Mouse (Mus musculus): ENCODE data around the gene Gpatch1. TPM values are rescaled to one million over a fixed set of nuclear protein-coding genes. Genes with fewer than 3 reads are reported as not detected.

Gpatch1 gene
- polyA plus RNA-seq, 1 experiment = 5.7 TPM

DNA sequence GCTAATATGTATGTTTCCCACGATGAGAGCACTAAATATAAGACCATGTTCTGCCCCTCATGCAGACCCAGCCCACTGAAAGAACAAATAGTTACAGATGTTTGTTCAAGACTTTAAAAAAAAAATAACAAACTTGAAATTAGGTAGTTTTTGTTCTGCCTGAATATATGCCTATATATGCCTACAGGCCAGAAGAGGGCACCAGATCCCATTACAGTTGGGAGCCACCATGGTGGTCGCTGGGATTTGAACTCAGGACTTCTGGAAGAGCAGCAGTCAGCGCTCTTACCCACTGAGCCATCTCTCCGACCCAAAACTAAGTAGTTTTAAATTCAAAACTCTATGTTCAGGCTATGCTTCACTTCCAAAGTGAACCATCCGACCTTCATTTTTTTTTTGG, 20.4 kb downstream of the Gpatch1 start:
- TF ChIP-seq POLR2A (IDR thresholded peaks at IDR 0.05; ENCODE audit: borderline replicate concordance, extremely low read depth, low read depth, low read length) = no peak
- TF ChIP-seq CTCF (IDR thresholded peaks at IDR 0.05; ENCODE audit: insufficient read depth, low read length) = 0 out of 2 replicates have a peak, but pooled peaks have one; percentile 6
- DNase-seq = no peak
- H3K4me3 ChIP-seq (replicated peaks; ENCODE audit: extremely low read depth, low read depth, low read length) = no peak overlapping the region
- WGBS = 90% methylated on average over 5 of the region's 5 CpGs
- H3K4me1 ChIP-seq (ENCODE audit: control insufficient read depth, insufficient read depth, low read length) = no peaks in the 10 kb centered on the region

DNA sequence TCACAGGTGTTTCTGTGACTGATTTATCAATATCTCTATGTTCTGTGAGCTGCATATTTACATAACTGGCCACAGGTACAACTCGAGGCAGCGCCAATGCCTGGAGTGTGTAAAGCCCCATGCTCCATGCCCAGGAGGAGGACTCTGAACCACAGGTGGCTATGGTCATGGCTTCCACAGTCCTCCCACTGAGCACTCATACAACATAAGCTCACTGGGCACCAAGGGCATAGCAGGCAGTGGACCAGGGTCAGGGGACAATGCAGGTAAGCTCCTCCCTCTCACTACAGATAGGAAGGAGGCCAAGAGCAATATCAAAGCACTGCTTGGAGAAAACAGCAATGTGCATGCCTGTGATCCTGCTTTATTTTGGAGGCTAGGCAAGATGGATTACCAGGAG, 22.6 kb downstream of the Gpatch1 start:
- no peaks in the 10 kb centered on the region for H3K4me1 ChIP-seq (ENCODE audit: control insufficient read depth, insufficient read depth, low read length)
- 88% methylated on average over 2 of the region's 2 CpGs for WGBS
- H3K4me3 ChIP-seq (replicated peaks; ENCODE audit: extremely low read depth, low read depth, low read length) = no peak overlapping the region
- no peak for DNase-seq
- no peak for TF ChIP-seq CTCF (IDR thresholded peaks at IDR 0.05; ENCODE audit: insufficient read depth, low read length)
- TF ChIP-seq POLR2A (IDR thresholded peaks at IDR 0.05; ENCODE audit: borderline replicate concordance, extremely low read depth, low read depth, low read length) = no peak

DNA sequence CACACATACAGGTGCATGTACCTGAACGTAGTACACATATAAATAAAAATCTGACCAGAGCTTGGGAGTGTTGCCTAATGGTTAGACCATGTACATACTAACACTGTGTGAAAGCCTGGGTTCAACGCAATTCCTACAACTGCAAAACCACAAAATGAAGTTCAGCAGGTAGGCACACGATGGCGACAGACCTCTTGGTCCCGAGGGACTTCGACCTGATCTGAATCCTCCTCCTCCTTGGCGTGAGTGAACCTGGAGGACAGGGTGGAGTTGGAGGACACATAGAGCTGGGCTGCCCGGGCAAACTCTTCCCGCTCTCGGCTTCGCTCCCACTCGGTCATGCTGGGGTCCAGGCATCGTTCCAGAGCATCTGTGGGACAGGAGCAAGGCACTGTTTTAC, 24.8 kb downstream of the Gpatch1 start:
- TF ChIP-seq POLR2A (IDR thresholded peaks at IDR 0.05; ENCODE audit: borderline replicate concordance, extremely low read depth, low read depth, low read length) (no peak), CTCF (IDR thresholded peaks at IDR 0.05; ENCODE audit: insufficient read depth, low read length) (no peak)
- Histone ChIP-seq H3K4me1 (ENCODE audit: control insufficient read depth, insufficient read depth, low read length) (no peaks in the 10 kb centered on the region), H3K4me3 (replicated peaks; ENCODE audit: extremely low read depth, low read depth, low read length) (no peak overlapping the region)
- no peak for DNase-seq
- 90% methylated on average over 13 of the region's 13 CpGs for WGBS

DNA sequence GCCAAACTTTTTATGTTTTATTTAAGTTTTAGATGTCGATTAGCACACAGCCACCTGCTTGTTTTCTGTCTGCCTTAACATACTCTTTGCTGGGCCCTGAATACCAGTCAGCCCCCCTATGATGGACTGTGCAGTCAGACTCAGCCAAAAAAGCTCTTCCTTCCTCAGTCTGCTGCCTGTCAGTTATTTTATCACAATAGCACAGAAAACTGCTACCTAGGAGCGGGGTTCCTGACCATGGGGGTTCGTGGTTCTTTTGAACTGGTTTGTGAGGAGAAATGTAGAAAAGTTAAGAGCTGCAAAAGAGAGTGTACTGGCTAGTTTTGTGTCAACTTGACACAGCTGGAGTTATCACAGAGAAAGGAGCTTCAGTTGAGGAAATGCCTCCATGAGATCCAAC, 39.3 kb downstream of the Gpatch1 start:
- DNase-seq = no peak
- WGBS = 87% methylated on average over 3 of the region's 3 CpGs
- Histone ChIP-seq H3K4me1 (ENCODE audit: control insufficient read depth, insufficient read depth, low read length) (no peaks in the 10 kb centered on the region), H3K4me3 (replicated peaks; ENCODE audit: extremely low read depth, low read depth, low read length) (no peak overlapping the region)
- TF ChIP-seq POLR2A (IDR thresholded peaks at IDR 0.05; ENCODE audit: borderline replicate concordance, extremely low read depth, low read depth, low read length) = no peak
- no peak for TF ChIP-seq CTCF (IDR thresholded peaks at IDR 0.05; ENCODE audit: insufficient read depth, low read length)

GRCm38 (mm10) chr7:35277433-35277832, 40.8 kb downstream of the Gpatch1 start:
- WGBS = 80% methylated on average over 4 of the region's 4 CpGs
- Histone ChIP-seq H3K4me1 (ENCODE audit: control insufficient read depth, insufficient read depth, low read length) (no peaks in the 10 kb centered on the region), H3K4me3 (replicated peaks; ENCODE audit: extremely low read depth, low read depth, low read length) (no peak overlapping the region)
- no peak for TF ChIP-seq POLR2A (IDR thresholded peaks at IDR 0.05; ENCODE audit: borderline replicate concordance, extremely low read depth, low read depth, low read length)
- no peak for TF ChIP-seq CTCF (IDR thresholded peaks at IDR 0.05; ENCODE audit: insufficient read depth, low read length)
- DNase-seq = no peak

DNA sequence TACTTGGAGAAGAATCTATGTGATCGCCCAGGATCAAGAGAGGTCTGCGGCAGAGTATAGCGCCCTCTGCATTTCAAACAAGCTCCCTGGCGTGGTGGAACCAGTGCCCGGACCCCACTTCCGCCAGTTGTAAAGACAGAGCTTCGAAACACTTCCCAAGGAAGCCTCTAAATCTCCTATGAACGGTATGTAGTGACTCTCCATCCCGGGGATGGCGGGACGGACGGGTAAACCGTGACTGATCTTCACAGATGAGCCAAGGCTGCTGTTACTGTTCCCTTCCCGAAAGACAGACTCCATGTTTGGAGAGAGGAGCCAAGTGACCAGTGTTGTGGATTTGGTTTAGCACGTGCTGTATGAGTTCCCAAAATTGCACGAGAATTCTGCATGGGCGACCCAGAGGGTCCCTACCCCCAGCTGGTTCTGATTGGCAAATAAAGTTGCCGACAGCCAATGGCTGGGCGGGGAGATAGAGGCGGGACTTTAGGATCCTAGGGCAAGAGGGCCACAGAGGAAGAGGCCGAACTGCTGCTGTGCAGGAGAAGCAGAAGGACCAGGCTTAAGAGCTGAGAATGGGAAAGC, 48.7 kb downstream of the Gpatch1 start:
- WGBS = 3% methylated on average over 21 of the region's 21 CpGs
- no peak for TF ChIP-seq POLR2A (IDR thresholded peaks at IDR 0.05; ENCODE audit: borderline replicate concordance, extremely low read depth, low read depth, low read length)
- peak; percentile 34; the same call in 1 of the 2 replicates for TF ChIP-seq CTCF (IDR thresholded peaks at IDR 0.05; ENCODE audit: insufficient read depth, low read length)
- DNase-seq = peak; percentile 28
- H3K4me1 ChIP-seq (ENCODE audit: control insufficient read depth, insufficient read depth, low read length) = peaks cover 4% of the 10 kb centered on the region
- H3K4me3 ChIP-seq (replicated peaks; ENCODE audit: extremely low read depth, low read depth, low read length) = peak overlapping the region; percentile 59

GRCm38 (mm10) chr7:35267841-35268240, 50.4 kb downstream of the Gpatch1 start:
- Histone ChIP-seq H3K4me3 (replicated peaks; ENCODE audit: extremely low read depth, low read depth, low read length) (no peak overlapping the region), H3K4me1 (ENCODE audit: control insufficient read depth, insufficient read depth, low read length) (peaks cover 4% of the 10 kb centered on the region)
- TF ChIP-seq POLR2A (IDR thresholded peaks at IDR 0.05; ENCODE audit: borderline replicate concordance, extremely low read depth, low read depth, low read length) (no peak), CTCF (IDR thresholded peaks at IDR 0.05; ENCODE audit: insufficient read depth, low read length) (no peak)
- 55% methylated on average over 5 of the region's 5 CpGs for WGBS
- no peak for DNase-seq

GRCm38 (mm10) chr7:35266666-35267065, 51.6 kb downstream of the Gpatch1 start:
- no peak for DNase-seq
- H3K4me3 ChIP-seq (replicated peaks; ENCODE audit: extremely low read depth, low read depth, low read length) = no peak overlapping the region
- WGBS = 73% methylated on average over 4 of the region's 4 CpGs
- peaks cover 4% of the 10 kb centered on the region for H3K4me1 ChIP-seq (ENCODE audit: control insufficient read depth, insufficient read depth, low read length)
- TF ChIP-seq CTCF (IDR thresholded peaks at IDR 0.05; ENCODE audit: insufficient read depth, low read length) = 0 out of 2 replicates have a peak, but pooled peaks have one; percentile 16
- TF ChIP-seq POLR2A (IDR thresholded peaks at IDR 0.05; ENCODE audit: borderline replicate concordance, extremely low read depth, low read depth, low read length) = no peak

DNA sequence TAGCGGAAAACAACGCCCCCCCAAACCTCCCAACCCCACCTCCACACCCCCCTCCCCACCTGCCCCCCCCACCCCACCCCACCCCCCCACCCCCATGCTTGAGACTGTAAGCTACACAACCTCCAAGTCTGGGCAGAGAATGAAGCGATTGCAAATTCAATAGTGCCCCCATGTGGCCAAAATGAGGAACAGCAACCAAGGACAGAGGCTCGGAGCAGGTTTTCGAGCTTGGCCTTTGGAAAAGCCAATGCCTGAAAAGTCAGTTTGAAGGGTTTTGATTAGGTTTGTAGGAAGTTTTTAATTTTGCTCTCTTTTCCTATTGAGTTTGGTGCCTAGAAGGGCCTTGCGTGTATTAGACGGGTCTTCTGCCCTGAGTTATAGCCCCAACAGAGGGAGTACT, 53.5 kb downstream of the Gpatch1 start:
- peak; percentile 15 for DNase-seq
- no peak for TF ChIP-seq POLR2A (IDR thresholded peaks at IDR 0.05; ENCODE audit: borderline replicate concordance, extremely low read depth, low read depth, low read length)
- peak; percentile 69 for TF ChIP-seq CTCF (IDR thresholded peaks at IDR 0.05; ENCODE audit: insufficient read depth, low read length)
- Histone ChIP-seq H3K4me3 (replicated peaks; ENCODE audit: extremely low read depth, low read depth, low read length) (no peak overlapping the region), H3K4me1 (ENCODE audit: control insufficient read depth, insufficient read depth, low read length) (peaks cover 4% of the 10 kb centered on the region)
- WGBS = 10% methylated on average over 7 of the region's 7 CpGs
